Mouse (Mus musculus) left cerebral cortex, adult 8-10 months (tissue): Measurements from ENCODE around the gene Prkd2. TPM values are rescaled to one million over a fixed set of nuclear protein-coding genes. Genes with fewer than 3 reads are reported as not detected.

Experiments used
- DNase-seq, 2 experiments: peaks; one replicate each; pipeline ENCODE4 v3.0.0; 2022; ENCODE audit warnings: low spot score in 2 of 2
- total RNA-seq, 4 experiments: library from RNA; stranded (reverse); gene quantifications; 2 replicates each; pipeline ENCODE4 v1.2.4; 2022

Prkd2 gene
- total RNA-seq, 4 experiments from 2014 or later: 4.2 to 6.8 (median 5.5) TPM

- DNase-seq: no peak
Measured at GRCm38 (mm10) chr7:16859902-16860651, 17.4 kb downstream of the Prkd2 start.

- DNase-seq: no peak
Measured at GRCm38 (mm10) chr7:16867488-16867887, 24.8 kb downstream of the Prkd2 start.

- DNase-seq: peak; percentile 72 to 98
Measured at GRCm38 (mm10) chr7:16869497-16869896, 26.8 kb downstream of the Prkd2 start.

DNA sequence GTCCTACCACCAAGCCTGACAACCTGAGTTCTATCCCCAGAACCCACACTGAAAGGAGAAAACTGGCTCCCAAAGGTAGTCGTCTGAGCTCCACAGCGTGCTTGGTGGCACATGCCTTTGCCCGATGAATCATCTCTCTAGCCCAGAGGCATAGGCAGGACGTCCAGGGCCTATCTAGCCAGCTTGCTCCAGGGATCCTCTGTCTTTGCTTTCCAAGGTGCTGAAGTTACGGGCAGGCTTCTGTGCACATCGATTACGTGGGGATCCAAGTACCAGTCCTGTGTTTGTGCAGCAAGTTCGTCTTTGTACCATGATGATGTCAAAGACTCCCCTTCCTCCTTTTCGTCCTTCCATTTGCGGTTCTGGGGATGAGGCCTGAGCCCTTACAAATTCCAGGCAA is 28.9 kb downstream of the Prkd2 start:
- no peak for DNase-seq

- DNase-seq: no peak
Measured at GRCm38 (mm10) chr7:16872478-16872877, 29.8 kb downstream of the Prkd2 start.

DNA sequence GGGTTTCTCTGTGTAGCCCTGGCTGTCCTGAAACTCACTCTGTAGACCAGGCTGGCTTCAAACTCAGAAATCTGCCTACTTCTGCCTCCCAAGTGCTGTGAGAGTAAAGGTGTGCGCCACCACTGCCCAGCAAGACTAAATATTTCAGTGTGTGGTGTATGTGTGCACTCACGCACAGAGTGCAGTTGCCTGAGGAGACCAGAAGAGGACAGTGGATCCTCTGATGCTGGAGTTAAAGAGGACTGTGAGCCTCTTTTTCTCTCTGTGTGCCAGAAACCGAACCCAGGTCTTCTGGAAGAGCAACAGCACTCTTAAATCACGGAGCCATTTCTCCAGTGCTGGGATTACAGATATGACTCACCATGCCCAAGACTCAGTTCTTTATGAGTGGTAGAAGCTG is 30.7 kb downstream of the Prkd2 start:
- DNase-seq: no peak

- DNase-seq: peak; percentile 70 to 74
Measured at GRCm38 (mm10) chr7:16874190-16874589, 31.5 kb downstream of the Prkd2 start.

DNA sequence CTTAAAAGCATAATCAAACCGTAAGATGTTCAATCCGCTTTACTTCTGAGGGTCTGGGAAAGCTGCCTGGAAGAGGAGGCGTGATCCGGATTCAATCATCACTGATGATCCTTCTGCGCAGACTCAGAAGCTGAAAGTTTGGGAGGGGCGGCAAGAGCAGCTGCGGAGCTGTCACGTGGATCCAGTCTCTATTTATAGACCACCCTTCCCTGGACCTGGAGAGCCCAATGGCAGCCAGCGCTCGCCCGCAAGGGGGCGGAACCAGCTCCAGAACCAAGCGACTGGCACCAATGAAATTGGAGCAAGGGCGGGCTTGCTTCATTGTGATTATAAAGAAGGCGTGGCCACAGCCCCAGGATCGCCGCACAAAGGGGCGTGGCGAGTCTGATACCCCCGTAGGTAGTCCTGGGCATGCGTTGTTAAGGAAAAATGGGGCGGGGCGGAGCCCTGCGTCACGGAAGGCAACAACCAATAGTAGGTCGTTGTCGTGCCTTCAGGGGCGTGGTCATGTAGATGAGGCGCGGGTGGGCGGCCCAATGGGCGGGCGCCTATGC is 32.1 kb downstream of the Prkd2 start:
- peak; percentile 98 to 100 for DNase-seq

DNA sequence AGATGAGACGGTGACA is 32.4 kb downstream of the Prkd2 start, which contains the start of gene Dact3:
Dact3 (plus strand) TSS at position 8 of the 16 bp plus-strand sequence.
- no peak for DNase-seq

DNA sequence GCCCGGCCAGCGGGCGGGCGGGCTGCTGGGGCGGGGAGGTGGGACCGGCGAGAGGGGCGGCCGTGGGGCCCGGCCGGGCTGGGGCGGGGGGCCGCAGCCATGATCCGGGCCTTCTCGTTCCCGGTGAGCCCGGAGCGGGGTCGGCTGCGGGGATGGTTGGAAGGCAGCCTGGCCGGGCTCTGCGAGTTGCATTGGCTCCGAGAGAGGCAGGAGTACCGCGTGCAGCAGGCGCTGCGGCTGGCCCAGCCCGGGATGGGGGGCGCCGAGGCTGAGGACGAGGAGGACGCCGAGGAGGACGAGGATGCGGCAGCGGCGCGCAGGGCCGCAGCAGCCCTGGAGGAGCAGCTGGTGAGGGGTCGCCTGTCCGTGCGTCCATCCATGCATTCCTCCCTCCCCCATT is 32.6 kb downstream of the Prkd2 start:
- DNase-seq: no peak

DNA sequence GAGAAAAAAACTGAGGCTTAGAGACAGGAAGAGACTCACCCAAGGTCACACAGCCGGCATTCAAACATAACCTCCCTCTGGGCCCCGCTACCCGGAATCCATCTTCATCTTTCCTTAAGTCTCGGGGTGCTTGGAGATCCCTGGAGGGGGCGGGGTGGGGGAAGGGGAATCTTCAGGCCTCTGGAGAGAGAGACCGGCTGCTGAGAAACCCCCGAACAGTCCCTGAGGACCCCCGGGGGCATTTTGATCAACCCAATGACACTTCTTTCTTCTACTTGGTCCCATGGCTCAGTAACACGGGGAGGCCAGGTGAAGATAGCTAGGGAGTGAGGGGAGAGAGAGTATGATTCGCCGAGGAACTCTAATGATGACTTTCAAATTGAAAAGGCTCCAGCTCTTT is 33.3 kb downstream of the Prkd2 start:
- DNase-seq: no peak

GRCm38 (mm10) chr7:16876608-16877007 is 33.9 kb downstream of the Prkd2 start:
- no peak for DNase-seq

DNA sequence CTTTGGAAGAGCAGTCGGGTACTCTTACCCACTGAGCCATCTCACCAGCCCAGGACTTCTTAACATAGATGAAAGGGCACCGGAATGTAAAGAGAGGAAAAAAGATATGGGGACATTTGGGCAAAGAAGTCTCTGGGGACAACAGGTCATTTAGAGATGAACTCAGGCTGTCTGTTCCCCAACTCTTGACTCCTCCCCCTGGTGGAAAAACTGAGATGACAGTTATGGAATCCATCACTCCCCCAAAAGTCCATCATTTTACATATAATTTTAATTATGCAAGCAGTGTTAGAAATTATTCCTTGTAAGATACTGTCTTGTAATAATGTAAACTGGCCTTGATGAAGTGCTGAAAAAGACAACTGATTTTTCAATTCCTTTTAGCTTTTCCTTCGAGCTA is 35.0 kb downstream of the Prkd2 start:
- DNase-seq: no peak

- no peak for DNase-seq
Measured at GRCm38 (mm10) chr7:16879796-16880547, 37.3 kb downstream of the Prkd2 start.

GRCm38 (mm10) chr7:16880615-16881014 is 37.9 kb downstream of the Prkd2 start:
- no peak for DNase-seq

GRCm38 (mm10) chr7:16883162-16883561 is 40.5 kb downstream of the Prkd2 start:
- DNase-seq: no peak

- no peak for DNase-seq
Measured at GRCm38 (mm10) chr7:16884334-16884733, 41.6 kb downstream of the Prkd2 start.

- no peak for DNase-seq
Measured at GRCm38 (mm10) chr7:16885271-16885776, 42.6 kb downstream of the Prkd2 start.

DNA sequence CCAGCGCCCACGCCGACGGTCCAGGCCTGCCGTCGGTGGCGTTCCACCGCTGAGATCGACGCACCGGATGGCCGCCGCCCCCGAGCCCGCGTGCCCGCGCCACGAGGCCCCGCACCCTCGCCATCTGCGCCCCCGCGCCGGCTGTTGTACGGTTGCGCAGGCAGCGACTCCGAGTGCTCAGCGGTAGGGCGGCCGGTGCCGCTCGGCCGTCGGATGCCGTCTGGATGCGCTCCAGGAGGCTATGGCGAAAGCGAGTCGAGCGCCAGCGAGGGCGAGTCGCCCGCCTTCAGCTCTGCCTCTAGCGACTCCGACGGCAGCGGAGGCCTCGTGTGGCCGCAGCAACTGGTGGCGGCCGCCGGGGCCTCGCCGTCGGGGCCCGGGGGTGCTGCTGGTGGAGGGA is 43.2 kb downstream of the Prkd2 start:
- no peak for DNase-seq

DNA sequence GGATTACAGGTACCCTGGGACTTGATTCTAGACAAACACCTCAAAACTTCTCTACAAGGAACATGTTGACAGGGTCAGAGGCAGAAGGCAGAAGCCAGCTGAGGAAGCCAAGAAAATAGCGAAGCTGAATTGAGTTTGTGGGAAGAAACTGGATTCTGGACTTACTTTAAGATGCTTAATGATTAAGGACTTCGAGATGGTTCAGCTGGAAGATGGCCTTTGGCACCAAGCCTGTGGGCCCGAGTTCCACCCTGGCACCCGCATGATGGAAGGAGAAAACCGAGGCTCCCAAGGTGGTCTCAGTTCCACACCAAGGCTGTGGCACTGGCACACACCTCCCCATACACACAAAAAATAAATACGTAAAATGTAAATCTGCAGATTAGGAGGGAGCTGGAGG is 47.8 kb downstream of the Prkd2 start:
- no peak for DNase-seq

DNA sequence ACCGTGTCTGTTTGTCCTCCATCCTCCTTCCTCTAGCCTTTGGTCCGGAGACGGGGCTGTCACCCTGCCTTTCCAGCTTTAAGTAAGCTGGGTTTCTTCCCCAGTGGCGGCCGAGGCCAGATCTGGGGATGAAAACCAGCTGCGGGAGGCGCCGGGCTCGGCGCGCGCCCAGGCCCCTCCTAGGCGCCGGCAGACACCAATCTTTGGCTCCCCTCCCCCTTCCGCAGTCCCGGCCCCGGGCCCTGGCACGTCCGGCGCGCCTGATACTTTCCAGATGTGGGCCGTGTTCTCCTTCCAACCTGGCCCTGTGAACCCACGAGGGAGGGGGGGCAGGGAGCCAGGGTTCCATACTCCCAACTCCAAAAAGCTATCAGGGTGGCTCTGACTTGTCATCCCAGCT is 48.2 kb downstream of the Prkd2 start:
- no peak for DNase-seq

GRCm38 (mm10) chr7:16891641-16892351 is 49.1 kb downstream of the Prkd2 start, which contains the start of gene Gng8:
Gene Gng8 (plus strand): TSS chr7:16891786.
- peak; percentile 74 to 79 for DNase-seq
